Mouse (Mus musculus): Measurements from ENCODE around the gene Synpo2l.
"Not testable (repeated sequence)": the region's sequence is repeated elsewhere in the genome, so short reads cannot be mapped to it uniquely, and the experiment has no call there.

Gene Synpo2l

DNA sequence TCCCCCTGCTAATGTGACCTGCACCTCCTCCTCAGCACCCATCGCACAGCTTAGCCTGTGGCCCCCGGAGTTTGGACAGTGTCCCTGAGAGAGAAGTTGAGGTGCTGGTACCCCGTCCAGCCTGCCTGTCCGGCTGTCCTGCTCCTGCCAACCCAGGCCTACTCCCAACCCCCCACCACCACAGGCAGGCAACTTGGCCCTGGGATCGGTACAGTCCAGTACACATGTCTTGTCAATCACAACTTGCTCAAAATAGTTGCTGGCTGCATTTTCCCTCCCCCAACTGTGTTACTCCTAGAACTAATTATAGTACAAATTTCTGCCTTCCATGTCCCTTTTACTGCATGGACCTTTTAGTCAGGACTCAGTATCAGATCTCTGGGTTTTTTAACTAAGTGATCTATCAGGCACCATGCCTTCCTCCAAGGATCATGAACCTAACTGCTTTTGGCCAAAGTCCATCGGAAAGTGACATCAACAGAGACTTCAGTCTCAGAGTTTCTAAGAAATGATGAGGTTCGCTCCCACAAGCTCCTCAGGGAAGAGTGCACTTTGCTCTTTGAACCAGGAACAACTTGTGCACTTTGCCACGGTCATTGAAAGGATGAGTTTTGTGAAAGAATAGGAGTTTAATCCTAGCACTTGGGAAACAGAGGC lies at the start of gene Synpo2l:
Gene Synpo2l, minus strand, starts transcription at position 201 of the 657 bp plus-strand sequence.
- DNase-seq: no peak

DNA sequence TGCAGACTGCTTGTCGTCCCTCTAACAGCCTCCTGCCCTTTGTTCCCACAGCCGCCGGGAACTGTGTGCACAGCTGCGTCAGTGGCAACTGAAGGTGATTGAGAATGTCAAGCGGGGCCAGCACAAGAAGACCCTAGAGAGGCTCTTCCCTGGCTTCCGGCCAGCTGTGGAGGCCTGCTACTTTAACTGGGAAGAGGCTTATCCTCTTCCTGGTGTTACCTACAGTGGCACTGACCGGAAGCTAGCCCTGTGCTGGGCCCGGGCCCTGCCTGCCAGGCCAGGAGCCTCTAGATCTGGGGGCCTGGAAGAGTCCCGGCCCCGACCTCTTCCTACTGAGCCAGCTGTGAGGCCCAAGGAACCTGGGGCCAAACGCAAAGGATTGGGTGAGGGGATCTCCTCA lies 45.7 kb upstream of the Synpo2l start:
- no peak for DNase-seq

DNA sequence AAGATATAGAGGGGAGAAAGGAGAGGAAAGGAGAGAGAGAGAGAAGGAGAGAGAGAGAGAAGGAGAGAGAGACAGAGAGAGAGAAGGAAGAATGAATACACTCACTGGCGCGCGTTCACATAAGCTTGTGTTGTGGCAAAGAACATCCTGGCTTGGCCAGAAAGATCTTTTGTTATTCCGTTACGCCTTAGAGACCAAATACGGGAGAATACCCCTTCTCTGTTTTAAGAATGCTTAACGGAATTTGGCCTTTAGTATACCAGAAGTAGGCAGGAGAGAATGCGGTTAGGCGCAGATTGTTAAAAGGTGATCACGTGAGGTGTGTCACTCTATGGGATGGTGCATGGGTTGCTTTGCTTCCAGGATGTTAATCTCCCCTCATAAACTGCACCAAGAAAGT lies 40.1 kb upstream of the Synpo2l start:
- no peak for DNase-seq

DNA sequence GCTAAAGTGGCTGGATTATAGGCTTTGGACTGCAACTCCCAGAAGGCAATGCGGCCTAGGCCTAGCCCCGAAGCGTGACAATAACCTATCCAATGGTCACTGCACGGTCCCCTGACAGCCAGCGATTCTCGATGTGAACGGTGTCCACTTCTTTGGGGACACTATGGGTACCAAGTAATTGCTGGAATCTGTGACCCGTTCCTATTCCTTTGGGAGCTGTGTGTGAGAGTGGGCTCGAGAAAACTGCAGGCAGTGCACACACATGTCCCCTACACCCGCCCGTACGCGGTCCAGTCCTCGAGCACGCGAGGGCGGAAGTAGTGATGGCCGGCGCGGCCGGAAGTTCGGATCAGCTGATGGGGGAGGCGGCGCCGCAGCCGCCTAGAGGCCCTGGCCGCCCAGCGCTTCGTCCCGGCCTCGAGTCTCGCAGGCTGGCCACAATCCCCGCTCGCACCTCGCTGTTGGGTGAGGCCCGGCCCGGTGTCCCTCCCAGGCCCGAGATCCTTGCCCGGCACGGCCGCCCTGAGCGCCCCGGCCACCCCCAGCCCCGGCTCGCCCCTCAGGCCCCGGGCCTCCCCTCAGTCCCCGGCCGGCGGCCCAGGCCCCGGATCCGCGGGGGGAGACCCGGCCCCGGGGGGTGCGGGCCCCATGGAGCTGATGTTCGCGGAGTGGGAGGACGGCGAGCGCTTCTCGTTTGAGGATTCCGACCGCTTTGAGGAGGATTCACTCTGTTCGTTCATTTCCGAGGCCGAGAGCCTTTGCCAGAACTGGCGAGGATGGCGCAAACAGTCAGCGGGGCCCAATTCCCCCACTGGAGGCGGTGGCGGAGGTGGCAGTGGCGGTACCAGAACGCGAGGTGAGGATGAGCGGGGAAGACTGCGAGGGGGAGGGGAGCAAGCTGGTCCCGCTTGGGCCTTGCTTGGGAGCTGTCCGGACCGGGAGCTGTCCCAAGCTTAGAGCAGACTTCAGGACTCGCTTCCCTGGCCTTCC lies 39.3 kb upstream of the Synpo2l start, which contains the start of gene Zswim8:
Gene Zswim8, plus strand, starts transcription at position 352 of the 990 bp plus-strand sequence.
- DNase-seq: peak; percentile 87

DNA sequence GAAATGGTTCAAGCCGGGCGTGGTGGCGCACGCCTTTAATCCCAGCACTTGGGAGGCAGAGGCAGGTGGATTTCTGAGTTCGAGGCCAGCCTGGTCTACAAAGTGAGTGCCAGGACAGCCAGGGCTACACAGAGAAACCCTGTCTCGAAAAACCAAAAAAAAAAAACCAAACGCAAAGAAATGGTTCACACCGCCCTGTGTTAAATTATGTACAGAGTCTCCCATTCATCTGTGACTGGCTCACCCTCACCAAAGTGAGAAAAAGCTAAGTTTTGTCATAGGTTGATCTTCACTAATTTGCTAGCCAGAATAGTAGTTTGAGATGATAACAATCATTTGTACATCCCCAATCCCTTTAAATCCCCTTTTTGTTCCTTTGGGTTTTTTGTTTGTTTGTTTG lies 35.3 kb upstream of the Synpo2l start:
- DNase-seq: not testable (repeated sequence)

DNA sequence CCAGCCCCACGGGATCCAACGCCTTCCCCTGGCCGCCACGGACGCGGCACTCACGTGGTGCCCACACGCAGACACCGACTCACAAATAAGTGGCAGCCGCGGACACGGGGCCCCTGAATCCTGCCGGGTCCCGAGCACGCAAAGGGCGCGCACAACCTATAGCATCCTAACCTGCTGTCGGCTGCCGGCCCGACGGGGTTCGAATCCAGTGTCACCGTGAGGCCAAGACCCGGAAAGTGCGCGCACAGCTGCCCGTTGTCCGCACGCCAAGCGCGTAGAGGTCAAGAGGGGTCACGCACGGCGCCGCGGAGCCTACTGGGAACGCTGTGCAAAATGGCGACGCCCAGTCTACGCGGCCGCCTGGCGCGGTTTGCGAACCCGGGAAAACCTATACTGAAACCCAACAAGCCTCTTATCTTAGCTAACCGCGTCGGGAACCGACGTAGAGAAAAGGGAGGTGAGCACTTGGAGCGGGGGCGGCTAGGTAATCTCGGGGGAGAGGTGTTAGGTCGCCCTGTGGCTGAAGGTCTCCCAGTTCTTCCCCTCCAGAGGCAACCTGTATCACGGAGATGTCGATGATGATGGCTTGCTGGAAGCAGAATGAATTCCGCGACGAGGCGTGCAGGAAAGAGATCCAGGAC lies 34.7 kb upstream of the Synpo2l start, which contains the start of gene Chchd1:
Gene Chchd1, plus strand, starts transcription at position 266 of the 641 bp plus-strand sequence.
- DNase-seq: peak; percentile 93

DNA sequence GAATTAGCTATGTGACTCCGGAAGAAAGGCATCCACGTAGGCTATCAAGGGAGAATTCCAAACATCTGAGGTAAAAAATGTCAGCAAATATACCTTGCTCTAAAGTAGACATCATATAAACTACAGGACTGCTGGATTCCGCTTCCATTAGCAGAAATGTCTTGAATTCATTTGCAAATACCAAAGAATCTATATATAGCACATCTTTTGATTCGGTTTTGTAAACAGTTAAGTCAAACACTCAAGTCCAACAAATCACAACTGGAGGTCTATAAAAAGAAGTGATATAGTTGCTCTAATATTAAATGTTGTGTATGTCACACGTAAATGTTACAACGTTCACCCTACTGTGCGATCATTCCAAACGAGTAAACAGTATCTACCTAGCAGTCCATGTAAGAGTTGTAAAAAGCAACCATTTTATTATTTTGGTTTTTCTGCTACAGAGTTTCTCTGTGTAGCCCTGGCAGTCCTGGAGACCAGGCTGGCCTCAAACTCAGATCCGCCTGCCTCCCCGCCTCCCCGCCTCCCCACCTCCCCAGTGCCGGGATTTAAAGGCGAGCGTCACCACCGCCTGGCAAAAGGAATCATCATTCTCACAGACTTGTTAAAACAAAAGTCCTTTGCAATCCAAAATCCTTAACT lies 34.1 kb upstream of the Synpo2l start:
- no peak for DNase-seq

DNA sequence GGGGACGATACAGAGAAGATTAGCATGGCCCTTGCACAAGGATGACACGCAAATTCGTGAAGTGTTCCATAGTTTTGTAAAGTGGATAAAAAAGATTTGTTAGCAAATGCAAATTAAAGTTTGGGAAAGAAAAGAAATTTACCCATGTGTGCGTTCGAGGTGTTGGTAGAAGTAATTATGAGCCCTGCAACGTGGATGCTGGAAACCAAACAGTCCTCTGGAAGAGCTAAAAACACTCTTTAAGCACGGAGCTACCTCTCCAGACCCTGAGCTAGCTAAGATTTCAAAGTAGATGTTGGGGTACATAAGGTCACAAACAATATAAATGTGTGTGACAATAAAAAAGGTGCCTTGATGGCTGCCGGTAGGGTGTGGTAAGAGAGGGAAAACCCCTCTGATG lies 33.4 kb upstream of the Synpo2l start:
- DNase-seq: no peak

DNA sequence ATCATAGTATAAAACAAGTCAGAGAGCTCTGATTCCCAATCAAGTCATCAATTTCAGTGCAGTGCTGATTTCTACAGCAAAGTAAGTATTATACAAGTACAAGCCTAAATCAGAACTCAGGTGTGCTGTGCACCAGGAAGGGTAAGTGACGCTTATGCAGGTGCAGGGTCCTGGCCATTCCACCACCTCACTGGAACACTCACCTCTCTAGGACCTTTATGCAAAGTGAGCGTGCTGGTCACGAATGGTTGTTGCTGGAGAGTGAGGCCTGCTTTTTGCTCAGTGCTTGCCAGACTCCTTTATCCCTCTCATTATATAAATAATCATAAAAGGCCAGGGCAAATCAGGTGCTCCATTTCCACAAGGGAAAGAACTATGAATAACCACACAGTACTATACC lies 32.2 kb upstream of the Synpo2l start:
- DNase-seq: no peak

DNA sequence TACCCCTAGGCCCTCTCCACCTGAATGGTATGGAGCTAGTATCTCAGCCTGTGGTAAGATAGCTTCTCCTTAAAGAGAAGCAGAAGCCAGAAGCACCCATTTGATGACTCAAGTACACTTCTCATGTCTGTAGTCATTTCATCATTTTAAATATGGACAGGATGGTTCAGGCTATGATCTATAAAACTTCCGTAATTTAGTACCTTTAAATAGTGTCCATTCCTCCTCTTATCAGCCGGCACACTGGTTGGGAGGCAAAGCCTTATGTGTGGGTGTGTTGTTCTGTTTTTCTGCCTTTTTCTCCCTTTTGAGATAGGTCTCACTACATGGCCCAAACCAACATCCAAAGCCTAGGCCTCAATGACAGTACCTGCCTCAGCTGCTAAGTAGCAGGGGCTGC lies 30.4 kb upstream of the Synpo2l start:
- no peak for DNase-seq

DNA sequence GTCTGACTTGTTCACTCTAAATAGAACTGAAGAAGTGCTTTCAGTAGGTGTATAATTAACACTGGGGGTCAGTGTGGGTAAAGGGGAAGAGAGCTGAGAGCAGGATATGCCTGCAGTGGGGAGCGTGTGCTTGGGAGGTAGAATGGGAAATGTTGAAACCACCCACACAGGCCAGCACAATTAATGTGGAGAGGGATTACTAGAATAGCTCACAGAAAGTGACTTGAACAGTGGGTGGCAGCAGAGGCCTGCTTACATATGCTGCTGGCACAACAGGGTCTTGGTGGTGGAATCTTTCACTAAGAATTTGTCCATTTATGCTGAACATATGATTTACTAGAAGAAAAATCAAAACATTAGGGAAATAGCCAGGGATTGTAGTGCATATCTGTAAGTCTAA lies 28.8 kb upstream of the Synpo2l start:
- peak; percentile 46 for DNase-seq

DNA sequence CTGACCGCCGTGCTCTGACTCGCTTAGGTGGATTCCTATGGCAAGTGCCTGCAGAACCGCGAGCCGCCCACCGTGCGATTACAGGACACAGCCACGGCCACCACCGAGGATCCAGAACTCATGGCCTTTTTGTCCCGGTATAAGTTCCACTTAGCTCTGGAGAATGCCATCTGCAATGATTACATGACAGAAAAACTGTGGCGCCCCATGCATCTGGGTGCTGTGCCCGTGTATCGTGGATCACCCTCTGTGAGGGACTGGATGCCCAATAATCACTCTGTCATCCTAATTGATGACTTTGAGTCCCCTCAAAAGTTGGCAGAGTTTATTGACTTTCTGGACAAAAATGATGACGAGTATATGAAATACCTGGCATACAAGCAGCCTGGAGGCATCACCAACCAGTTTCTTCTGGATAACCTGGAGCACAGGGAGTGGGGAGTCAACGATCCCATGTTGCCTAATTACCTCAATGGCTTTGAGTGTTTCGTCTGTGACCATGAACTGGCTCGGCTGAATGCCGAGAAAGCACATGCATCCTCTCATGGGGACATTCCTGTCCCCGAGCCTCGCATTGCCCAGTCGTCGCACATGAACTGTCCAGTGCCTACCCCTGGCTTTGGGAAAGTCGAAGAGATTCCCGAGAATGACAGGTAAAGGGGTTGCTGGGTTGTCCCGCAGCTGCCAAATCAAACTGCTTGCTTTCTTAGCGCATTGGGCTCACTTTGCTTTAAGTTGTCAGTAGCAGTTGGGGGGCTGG lies 27.8 kb upstream of the Synpo2l start:
- DNase-seq: peak; percentile 33

DNA sequence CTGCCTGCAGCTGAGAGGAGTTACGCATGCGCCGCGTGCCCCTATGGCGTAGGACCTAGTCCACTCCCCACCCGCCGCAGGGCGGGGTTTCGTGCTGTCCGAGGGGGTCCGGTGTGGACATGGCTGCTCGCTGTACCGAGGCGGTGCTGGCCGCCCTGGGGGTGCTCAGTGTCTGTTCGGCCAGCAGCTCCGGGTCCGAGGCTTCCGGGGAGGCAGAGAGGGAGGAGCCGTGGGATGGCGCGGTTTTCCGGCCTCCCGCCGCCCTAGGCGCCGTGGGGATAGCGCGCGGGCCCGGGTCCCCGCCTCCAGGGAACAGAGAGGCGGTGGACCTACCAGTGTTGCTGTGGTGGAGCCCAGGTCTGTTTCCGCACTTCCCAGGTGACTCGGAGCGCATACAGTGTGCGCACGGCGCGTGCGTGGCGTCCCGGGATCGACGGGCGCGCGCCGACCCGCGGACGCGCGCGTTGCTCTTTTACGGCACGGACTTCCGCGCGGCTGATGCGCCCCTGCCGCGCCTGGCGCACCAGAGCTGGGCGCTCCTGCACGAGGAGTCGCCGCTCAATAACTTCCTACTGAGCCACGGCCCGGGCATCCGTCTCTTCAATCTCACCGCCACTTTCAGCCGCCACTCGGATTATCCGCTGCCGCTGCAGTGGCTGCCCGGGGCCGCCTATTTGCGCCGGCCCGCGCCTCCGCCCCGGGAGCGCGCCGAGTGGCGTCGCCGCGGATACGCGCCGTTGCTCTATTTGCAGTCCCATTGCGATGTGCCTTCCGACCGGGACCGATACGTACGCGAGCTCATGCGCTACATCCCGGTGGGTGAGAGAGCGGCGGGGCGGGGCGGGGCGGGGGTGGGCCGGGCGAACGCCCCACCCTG lies 27.0 kb upstream of the Synpo2l start, which contains the start of gene Fut11:
Gene Fut11, plus strand, starts transcription at position 85 of the 877 bp plus-strand sequence.
- DNase-seq: peak; percentile 86

DNA sequence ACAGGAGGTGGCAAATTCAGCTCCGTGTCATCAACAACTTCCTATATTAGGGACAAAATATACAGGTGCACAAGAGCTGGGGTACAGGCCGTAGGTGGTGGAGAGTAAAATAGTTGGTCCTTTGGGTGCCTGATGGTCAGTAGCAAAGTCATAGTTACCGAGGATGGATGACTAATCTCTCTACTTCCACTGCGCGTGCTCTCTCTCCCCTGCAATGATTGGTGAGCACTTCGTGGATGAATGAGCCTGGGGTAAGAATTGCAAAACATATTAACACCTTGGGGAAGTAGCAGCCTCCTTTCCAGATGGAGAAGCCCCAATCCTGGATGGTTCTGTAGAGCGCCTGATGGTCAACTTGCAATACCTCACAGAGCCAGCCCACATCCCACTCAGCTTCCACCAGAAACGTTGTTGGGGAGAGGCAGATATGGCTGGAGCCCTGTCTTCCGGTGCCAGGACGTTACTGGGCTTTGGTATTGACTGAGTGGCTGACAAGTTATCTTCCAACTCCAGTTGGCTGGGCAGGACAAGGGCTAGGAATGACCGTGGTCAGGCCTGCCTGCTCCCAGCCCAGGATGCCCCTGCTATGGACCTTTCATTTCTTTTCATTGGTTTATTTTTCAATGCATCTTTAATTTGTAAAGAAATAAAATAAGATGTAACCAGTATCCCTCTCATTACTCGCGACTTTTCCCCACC lies 26.2 kb upstream of the Synpo2l start:
- DNase-seq: no peak

DNA sequence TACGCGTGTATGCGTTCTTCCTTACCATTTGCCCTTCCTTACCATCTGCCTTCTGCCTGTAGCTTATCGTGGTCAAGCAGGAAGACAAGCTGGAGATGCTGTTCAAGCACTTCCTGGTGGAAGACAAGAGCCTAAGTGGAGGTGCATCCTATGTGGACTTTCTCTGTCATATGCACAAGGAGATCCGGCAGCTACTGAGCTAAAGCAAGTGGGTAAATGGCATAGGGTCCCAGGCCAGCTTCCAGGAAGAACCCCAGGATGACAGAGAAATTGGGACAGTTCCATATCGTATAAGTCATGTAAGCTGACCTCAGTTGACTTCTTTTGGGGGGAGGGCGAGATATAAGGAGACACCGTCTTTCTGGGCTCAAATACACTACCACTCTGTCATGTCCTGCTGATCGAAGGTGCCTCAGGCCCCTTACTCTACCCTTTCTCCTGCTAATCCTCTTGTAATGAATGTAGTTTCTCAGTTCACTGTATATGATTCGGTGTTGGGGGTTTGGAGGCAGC lies 25.5 kb upstream of the Synpo2l start:
- no peak for DNase-seq

DNA sequence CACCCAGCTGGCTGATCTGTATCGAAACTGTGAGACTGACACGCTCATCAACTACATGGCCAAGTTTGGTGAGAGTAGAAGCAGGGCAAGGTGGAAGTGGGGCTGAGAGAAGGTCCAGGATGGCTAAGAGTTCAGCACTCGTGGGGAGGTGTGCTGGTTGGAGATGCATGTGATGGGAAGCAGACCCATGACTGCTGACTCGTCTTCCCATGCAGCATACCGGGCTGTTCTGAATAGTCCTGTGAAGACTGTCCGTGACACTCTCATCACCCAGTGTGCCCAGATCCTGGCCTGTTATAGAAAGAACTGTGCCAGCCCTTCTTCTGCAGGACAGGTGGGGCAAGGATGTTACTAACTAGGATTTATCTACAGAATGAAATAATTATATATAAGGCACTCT lies 23.6 kb upstream of the Synpo2l start:
- DNase-seq: no peak

DNA sequence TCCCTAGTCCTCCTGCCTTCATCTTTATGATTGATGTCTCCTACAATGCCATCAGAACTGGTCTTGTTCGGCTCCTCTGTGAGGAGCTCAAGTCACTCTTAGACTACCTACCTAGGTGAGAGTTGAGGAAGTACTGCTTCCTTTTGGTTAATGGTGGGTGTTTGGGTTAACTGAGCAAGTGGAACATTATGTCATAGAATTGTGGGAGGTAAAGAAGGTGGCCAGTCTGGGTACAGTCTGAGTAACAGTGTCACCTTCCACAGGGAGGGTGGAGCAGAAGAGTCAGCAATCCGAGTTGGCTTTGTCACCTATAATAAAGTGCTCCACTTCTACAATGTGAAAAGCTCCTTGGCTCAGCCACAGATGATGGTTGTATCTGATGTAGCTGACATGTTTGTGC lies 20.9 kb upstream of the Synpo2l start:
- DNase-seq: no peak

DNA sequence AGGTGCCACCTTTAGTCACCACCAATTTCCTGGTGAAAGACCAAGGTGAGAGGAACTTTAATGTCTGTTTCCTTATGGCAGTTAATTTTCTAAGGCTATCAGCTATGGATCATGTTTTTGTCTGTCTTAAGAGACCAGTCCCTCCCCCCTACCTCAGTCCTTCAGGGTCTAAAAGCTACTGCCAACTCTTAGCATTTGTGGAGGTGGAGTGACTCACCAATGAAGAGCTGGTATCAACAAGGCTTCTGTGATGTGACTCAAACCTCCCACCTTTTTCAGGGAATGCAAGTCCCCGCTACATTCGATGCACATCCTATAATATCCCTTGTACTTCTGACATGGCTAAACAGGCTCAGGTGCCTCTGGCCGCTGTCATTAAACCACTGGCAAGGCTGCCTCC lies 18.4 kb upstream of the Synpo2l start:
- no peak for DNase-seq

DNA sequence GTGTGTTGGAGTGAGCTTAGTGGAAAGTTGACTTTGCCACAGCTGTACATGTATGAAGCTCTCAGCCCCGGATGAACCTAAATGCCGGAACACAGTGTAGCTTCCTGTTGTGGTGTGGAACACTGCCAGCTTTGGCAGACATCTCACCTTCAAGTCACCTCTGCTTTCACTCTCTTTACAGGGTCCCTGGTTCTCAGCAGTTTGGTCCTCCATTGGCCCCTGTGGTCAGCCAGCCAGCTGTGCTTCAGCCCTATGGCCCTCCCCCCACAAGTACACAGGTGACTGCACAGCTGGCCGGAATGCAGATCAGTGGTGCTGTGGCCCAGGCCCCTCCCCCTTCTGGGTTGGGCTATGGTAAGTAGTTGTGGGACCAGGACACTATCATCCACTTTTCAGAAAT lies 14.3 kb upstream of the Synpo2l start:
- no peak for DNase-seq

DNA sequence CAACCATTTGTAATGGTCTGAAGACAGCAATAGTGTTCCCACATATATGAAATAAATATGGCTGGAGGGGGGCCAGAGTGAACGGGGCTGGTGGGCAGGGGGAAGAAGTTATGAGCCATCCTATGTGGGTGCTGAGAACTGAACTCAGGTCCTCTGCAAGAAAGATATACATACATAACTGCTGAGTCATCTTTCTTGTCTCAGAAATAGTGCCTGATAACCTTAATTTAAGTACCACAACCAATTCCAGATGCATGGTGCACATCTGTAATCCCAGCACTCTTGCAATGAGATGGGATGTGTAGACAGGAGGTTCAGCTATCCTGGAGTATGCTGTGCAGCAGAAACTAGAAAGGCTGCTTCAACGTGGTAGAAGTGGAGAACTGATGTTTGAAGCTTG lies 13.6 kb upstream of the Synpo2l start:
- no peak for DNase-seq

Data from right cerebral cortex, postnatal 14 days (tissue).